Mouse (Mus musculus) heart, postnatal 14 days (tissue): ENCODE measurements at regions not wholly inside any gene's neighbourhood (a gene's known extent, or its start where the extent isn't known, plus 50 kb on each side); places are given as distances from the start of the nearest gene placed in this dataset.
"Not testable (repeated sequence)": the region's sequence is repeated elsewhere in the genome, so short reads cannot be mapped to it uniquely, and the experiment has no call there.

Source experiments
- DNase-seq, 2 experiments: peaks; one replicate each; pipeline ENCODE4 v3.0.0; 2021 to 2022
- intact Hi-C: fragments of 180-260 bp; cut with DNase I; formaldehyde crosslinking; loops from one replicate; pipeline ENCODE4 v1.15.1; 2025

DNA sequence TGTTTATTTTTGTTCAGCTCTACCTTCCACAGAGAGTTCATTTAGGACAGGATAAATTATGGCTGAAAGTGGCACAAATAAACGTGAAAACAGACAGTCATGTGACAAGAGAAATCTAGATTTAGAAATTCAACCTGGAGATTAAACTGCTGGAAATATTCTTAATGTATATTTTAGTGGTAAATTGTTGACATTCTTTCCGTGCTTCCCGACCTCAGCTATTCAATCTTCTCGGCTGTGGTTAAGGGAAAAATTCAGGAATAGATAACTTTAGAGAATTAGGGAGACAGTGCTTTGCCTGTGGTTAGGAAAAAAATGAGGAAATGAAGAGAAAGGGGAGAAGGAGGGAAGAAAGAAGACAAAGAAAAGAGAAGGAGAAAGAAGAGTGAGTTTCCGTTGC is 211.7 kb upstream of the Tsc22d2 start:
- intact Hi-C loops, result no loop called here
- DNase-seq, result no peak

DNA sequence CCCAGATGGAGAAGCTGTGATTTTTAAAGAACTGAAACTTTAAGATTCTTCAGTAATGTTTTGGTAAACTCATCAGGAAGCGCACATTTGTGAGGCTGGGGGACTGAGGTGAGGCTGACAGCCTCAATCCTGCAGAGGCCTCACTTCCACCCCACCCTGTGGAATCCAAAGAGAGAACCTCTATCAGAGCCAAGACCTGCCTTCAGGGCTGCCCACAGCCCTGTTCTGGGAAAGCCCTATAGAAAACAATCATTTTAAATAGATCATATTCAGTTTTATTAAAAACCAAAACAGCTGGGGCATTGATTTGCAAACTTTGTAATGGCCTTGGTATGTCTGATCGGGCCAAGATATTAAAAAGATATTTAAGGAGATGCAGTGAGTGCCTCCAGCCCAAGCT is 210.7 kb upstream of the Tsc22d2 start:
- no peak for DNase-seq
- intact Hi-C loops, result no loop called here

GRCm38 (mm10) chr3:58205526-58205925 is 209.0 kb upstream of the Tsc22d2 start:
- intact Hi-C loops, result no loop called here
- no peak for DNase-seq

- DNase-seq, result peak in 1 of 2 experiments; percentile 7
Observed at GRCm38 (mm10) chr3:58206776-58207398, 207.6 kb upstream of the Tsc22d2 start.

DNA sequence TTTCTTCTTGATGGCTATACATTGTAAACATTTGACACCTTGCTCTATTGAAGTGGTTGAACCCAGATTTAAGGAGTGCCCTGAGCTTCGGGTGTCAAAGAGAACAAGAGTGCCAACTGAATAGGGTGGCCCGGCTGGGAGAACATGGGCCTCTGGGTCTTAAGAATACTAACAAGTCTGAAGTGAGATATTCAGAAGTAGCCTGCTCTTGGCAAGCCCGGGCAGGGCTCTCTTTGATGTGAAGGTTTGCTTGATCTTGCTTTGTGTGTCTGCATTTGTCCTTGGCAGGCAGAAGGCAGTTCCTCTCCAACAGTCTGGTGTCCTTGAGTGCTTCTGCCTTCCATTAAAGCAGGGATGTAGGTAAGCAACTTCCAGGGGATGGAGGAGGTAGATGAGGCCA is 203.5 kb upstream of the Tsc22d2 start:
- DNase-seq, result no peak
- intact Hi-C loops, result no loop called here

More at GRCm38 (mm10) chr3:58206776-58207398, 207.6 kb upstream of the Tsc22d2 start:
- intact Hi-C loops, result no loop called here

GRCm38 (mm10) chr3:58224696-58225095 is 189.8 kb upstream of the Tsc22d2 start:
- no peak for DNase-seq
- intact Hi-C loops, result no loop called here

DNA sequence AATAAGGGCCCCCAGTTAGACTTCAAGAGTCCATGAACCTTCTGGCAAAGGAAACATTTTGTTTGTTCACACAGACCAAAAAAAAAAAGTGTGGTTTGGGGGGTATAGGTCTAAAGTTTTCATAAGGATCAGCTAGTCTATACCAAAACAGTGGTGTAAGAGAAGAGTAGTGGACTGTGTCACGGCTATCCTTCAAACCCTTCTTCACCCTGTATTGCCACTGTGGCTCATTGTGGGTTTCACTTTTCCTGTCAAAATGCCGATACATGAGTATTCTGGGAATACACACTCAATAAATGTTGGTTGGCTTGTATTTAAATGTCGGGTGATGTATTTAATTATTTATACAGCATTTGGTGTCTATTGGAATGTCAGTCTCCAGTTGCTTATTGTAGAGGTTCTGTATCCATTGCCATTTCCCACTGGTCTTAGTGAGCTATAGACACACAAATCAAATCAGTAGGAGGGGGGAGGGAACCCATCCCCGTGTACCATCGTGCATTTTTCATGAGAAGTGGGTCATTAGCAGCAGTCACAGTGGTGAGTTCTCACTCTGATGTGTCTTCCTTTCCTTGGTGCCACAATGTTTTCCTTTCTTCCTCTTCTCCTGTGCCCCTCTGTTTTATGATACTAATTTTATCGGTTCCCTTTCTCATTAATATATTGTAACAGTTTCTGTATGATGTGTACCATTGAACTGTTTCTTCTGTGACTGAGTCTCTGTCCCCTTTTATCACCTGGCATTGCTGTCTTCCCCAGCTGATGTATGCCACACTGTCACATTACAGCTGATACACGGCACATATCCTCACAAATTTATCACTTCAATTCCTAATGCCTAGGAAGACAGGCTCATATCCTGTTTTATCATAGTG is 187.8 kb upstream of the Tsc22d2 start:
- intact Hi-C loops, result no loop called here
- no peak for DNase-seq

GRCm38 (mm10) chr3:58227322-58227627 is 187.2 kb upstream of the Tsc22d2 start:
- intact Hi-C loops, result no loop called here

DNA sequence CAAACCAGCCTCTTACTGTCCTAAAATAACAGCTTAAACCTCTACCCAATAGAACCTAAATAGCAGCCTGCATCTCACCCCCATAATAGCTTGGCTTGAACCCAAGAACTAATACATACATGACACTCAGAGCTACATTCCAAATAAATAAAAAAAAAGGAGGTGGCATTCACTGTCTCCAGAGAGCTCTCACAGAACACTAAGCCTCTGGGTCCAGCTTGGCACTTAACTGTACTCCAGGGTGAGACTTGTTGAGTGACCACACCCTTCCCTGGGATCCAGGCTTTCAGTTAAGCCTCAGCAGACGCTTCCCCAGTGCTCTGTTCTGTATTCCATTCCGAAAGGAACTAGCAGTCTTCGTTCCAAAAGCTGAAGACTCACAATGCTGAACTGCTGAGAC is 186.3 kb upstream of the Tsc22d2 start:
- intact Hi-C loops, result no loop called here

More at GRCm38 (mm10) chr3:58227322-58227627, 187.2 kb upstream of the Tsc22d2 start:
- no peak for DNase-seq

DNA sequence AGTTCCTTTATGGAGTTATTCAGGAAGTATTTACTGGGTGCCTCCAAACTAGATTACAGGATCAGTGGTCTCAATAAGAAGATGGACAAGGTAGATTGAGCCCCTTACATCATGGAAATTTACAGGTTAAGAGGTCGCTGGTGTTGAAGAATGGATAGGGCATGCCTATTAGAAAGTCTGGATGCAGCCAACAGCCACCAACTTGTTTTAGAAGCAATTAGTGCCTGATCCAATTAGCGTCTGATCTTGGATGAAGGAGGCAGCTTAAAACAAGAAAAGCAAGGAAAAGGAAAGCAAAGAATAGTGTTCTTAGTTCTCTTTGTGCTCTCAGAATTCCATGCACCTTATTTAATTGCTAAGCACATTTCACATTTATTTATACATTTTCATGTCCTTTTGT is 182.8 kb upstream of the Tsc22d2 start:
- intact Hi-C loops, result no loop called here
- DNase-seq, result no peak

More for the DNA sequence above, 186.3 kb upstream of the Tsc22d2 start:
- DNase-seq, result no peak

DNA sequence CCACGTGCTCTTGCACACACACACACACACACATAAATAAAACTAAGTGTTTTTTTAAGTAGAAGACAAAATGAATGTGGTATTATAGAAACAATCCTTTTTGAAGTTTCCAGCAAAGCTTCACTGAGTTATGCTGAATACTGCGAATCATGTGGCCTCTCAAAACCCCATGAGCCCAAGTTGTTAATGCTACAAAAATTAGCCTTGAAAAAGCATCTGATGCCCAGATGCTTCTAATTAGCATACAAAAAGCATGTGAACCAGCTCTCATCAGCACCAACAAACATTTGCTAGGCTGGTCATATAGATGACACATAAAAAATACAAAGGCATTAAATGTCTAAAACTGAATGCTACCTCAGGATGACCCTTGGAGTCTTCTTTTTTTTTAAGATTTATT is 181.2 kb upstream of the Tsc22d2 start:
- DNase-seq, result no peak
- intact Hi-C loops, result no loop called here

- no peak for DNase-seq
- intact Hi-C loops, result no loop called here
Observed at GRCm38 (mm10) chr3:58234846-58235630, 179.5 kb upstream of the Tsc22d2 start.

DNA sequence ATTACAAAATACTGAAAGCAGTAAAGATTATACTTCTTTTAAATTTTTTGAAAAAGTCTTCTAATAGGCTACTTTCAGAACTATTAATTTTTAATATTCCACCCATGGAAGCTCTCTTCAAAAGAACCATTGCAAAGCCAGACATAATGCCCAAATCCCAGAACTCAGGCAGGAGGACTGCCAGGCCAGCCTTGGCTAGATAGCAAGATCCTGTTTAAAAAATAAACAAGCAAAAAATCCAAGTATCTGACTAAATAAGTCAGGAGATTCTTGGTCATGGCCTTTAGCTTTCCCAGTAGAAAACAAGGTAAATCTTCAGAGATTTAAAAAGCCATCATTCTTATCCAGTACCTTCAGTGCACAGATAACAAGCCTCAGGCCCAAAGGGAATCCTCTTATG is 176.4 kb upstream of the Tsc22d2 start:
- intact Hi-C loops, result no loop called here

DNA sequence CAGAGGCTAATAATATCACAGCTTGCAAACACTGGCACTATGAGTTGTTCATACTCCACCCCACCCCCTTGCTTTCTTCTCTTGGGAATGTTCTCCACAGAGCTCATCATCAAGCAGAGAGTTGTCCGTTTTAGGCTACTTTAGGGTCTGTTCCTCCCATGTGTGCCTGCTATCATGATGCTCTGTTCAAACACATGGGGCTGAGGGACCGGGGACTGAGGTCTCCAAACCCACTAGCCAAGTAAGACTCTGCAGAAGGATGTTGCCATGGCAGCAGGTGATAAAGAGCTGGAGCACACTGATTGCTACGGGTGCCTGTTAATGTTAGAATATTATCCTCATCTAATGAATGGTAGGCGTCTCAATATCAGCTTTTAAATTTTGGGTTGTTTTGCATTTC is 173.7 kb upstream of the Tsc22d2 start:
- intact Hi-C loops, result no loop called here
- no peak for DNase-seq

More for the DNA sequence above, 176.4 kb upstream of the Tsc22d2 start:
- DNase-seq, result no peak

- DNase-seq, result peak in 1 of 2 experiments; percentile 1
- intact Hi-C loops, result no loop called here
Observed at GRCm38 (mm10) chr3:58245361-58245760, 169.2 kb upstream of the Tsc22d2 start.

GRCm38 (mm10) chr3:58247989-58248388 is 166.5 kb upstream of the Tsc22d2 start:
- no peak for DNase-seq
- intact Hi-C loops, result no loop called here

DNA sequence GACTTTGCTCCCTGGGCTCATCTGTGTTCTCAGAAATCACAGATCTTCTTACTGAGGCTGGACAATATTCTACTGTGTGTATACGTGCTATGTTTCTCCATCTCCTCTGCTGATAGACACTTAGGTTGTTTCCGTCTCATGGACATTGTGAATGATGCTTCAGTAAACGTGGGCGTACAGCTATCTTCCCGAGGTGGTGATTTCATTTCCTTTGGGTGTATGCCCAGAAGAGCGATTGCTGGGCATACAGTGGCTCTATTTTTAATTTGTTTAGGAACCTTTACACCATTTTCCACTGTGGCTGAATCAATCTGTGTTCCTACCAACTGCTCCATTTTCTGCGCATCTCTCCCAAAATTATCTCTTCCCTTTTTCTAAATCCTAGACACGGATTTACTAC is 160.6 kb upstream of the Tsc22d2 start:
- intact Hi-C loops, result no loop called here
- peak in 1 of 2 experiments; percentile 20 for DNase-seq

DNA sequence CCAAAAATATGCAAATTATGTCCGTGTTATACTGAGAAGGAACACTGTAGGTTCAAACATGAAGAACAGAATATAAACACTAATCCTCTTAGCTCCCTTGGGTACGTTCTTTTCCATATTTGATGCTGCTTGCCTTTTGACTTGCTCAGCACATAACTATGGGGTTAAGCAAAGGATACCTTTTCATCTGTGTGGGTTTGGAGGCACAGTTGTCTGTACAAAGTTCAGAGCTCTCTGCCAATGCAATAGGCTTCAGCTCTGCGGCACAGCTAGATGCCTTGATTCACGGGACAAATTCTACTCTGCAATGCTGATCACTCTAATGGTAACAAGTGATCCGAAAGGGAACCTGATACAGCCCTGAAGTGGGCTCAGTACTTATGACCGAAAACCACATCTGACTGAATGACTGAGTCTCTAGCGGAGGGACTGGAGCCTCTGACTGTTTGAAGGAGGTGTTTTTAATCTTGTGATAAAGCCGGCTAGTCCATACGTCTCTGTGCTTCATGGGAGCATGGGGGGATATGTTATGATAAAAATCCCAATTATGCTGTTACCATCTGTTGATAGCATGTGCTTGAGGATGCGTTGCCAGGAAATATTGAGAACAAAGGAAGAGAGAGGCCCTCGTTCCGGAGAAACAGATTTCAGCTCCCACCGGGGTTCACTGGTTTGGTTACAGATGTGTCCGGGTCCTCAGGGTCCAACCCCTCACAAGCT is 146.7 kb upstream of the Tsc22d2 start:
- no peak for DNase-seq
- intact Hi-C loops, result no loop called here

GRCm38 (mm10) chr3:58271441-58271840 is 143.1 kb upstream of the Tsc22d2 start:
- DNase-seq, intact Hi-C loops: not testable (repeated sequence)

DNA sequence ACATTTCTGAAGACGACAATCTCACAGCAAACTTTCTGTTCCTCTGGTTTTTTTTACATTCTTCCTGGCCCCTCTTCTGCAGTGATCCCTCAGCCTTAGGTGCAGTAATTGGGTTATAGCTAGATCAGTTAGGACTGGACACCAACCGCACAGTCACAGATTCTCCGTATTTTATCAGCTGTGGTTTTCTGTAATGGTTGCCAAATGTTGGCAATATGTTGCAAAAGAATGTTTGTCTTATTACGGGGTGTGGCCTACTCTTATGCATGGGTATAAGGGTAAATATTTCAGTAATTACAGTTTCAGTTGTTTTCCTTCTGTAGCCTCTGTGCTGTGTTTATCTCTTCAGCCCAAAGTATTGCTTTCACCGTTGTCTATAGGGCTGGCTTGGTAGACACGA is 133.2 kb upstream of the Tsc22d2 start:
- intact Hi-C loops, result no loop called here
- DNase-seq, result no peak

- DNase-seq, intact Hi-C loops: not testable (repeated sequence)
Observed at GRCm38 (mm10) chr3:58284371-58284770, 130.1 kb upstream of the Tsc22d2 start.
